Mouse (Mus musculus) E14TG2a.4 (cell line): ENCODE data around the gene Susd4.

Experiments used
- H3K27me3 ChIP-seq: 2 replicates; pipeline ENCODE4 v1.6.1; 2014; ENCODE audit warnings: low read length, control low read depth; ENCODE audit not compliant: insufficient read depth
- H3K36me3 ChIP-seq: 2 replicates; pipeline ENCODE4 v1.6.1; 2014; ENCODE audit warnings: low read length, control low read depth; ENCODE audit not compliant: insufficient read depth
- H3K4me1 ChIP-seq: replicated peaks from 2 replicates; pipeline ENCODE4 v1.6.1; 2014; ENCODE audit warnings: low read depth, low read length, control low read depth
- H3K4me3 ChIP-seq: replicated peaks from 2 replicates; pipeline ENCODE4 v1.5.1; 2014; ENCODE audit warnings: mild to moderate bottlenecking, low read length
- H3K9me3 ChIP-seq: 2 replicates; pipeline ENCODE4 v1.6.1; 2014; ENCODE audit warnings: low read length, control low read depth
- CTCF ChIP-seq: conservative IDR thresholded peaks from 2 replicates; pipeline ENCODE4 v1.5.1; 2014; ENCODE audit warnings: low read length
- NANOG ChIP-seq: IDR thresholded peaks from 2 replicates; pipeline ENCODE4 v1.6.1; 2014; ENCODE audit warnings: borderline replicate concordance, low read length, mixed read lengths
- POU5F1 ChIP-seq: IDR thresholded peaks from 2 replicates; pipeline ENCODE4 v1.6.1; 2014; ENCODE audit warnings: low read length, borderline replicate concordance

Susd4 gene

GRCm38 (mm10) chr1:182869114-182869456 lies 105.4 kb downstream of the Susd4 start:
- Histone ChIP-seq H3K9me3 (peaks cover 24% of the 10 kb centered on the region), H3K36me3 (no peaks in the 10 kb centered on the region), H3K27me3 (peaks cover 3% of the 10 kb centered on the region; the same call in 1 of the 2 replicates), H3K4me1 (peaks cover 15% of the 10 kb centered on the region; the same call in 1 of the 2 replicates), H3K4me3 (peak overlapping the region; percentile 55)
- TF ChIP-seq CTCF (no peak), NANOG (no peak), POU5F1 (no peak)

- no peak for TF ChIP-seq CTCF
- TF ChIP-seq POU5F1: no peak
- TF ChIP-seq NANOG: no peak
Measured at GRCm38 (mm10) chr1:182878156-182878555, 114.5 kb downstream of the Susd4 start.

GRCm38 (mm10) chr1:182878719-182879118 lies 115.1 kb downstream of the Susd4 start:
- no peaks in the 10 kb centered on the region for H3K4me1 ChIP-seq
- TF ChIP-seq CTCF (no peak), NANOG (no peak), POU5F1 (no peak)
- H3K9me3 ChIP-seq: peaks cover 46% of the 10 kb centered on the region
- H3K27me3 ChIP-seq: no peaks in the 10 kb centered on the region
- H3K4me3 ChIP-seq: no peak overlapping the region
- no peaks in the 10 kb centered on the region for H3K36me3 ChIP-seq

More at GRCm38 (mm10) chr1:182878156-182878555, 114.5 kb downstream of the Susd4 start:
- H3K4me3 ChIP-seq: no peak overlapping the region
- no peaks in the 10 kb centered on the region for H3K36me3 ChIP-seq
- no peaks in the 10 kb centered on the region for H3K27me3 ChIP-seq
- no peaks in the 10 kb centered on the region for H3K4me1 ChIP-seq
- peaks cover 52% of the 10 kb centered on the region for H3K9me3 ChIP-seq

GRCm38 (mm10) chr1:182881246-182881645 lies 117.6 kb downstream of the Susd4 start:
- Histone ChIP-seq H3K9me3 (peaks cover 31% of the 10 kb centered on the region), H3K4me1 (no peaks in the 10 kb centered on the region), H3K27me3 (no peaks in the 10 kb centered on the region), H3K4me3 (no peak overlapping the region), H3K36me3 (no peaks in the 10 kb centered on the region)
- TF ChIP-seq CTCF: no peak
- TF ChIP-seq NANOG: no peak
- no peak for TF ChIP-seq POU5F1

GRCm38 (mm10) chr1:182882611-182883010 lies 119.0 kb downstream of the Susd4 start:
- peaks cover 44% of the 10 kb centered on the region for H3K9me3 ChIP-seq
- H3K4me3 ChIP-seq: no peak overlapping the region
- H3K36me3 ChIP-seq: no peaks in the 10 kb centered on the region
- H3K4me1 ChIP-seq: no peaks in the 10 kb centered on the region
- no peaks in the 10 kb centered on the region for H3K27me3 ChIP-seq
- TF ChIP-seq CTCF (no peak), POU5F1 (no peak), NANOG (no peak)

GRCm38 (mm10) chr1:182895698-182896097 lies 132.0 kb downstream of the Susd4 start:
- no peaks in the 10 kb centered on the region for H3K9me3 ChIP-seq
- TF ChIP-seq CTCF (peak; percentile 63), NANOG (no peak)
- no peaks in the 10 kb centered on the region for H3K4me1 ChIP-seq
- H3K4me3 ChIP-seq: no peak overlapping the region
- no peaks in the 10 kb centered on the region for H3K36me3 ChIP-seq
- no peaks in the 10 kb centered on the region for H3K27me3 ChIP-seq

GRCm38 (mm10) chr1:182897071-182897470 lies 133.4 kb downstream of the Susd4 start:
- Histone ChIP-seq H3K9me3 (no peaks in the 10 kb centered on the region), H3K36me3 (no peaks in the 10 kb centered on the region), H3K4me3 (no peak overlapping the region), H3K4me1 (no peaks in the 10 kb centered on the region), H3K27me3 (no peaks in the 10 kb centered on the region)
- no peak for TF ChIP-seq NANOG
- TF ChIP-seq POU5F1: no peak
- no peak for TF ChIP-seq CTCF

- H3K9me3 ChIP-seq: no peaks in the 10 kb centered on the region
- TF ChIP-seq NANOG (no peak), POU5F1 (no peak), CTCF (no peak)
- no peaks in the 10 kb centered on the region for H3K36me3 ChIP-seq
- no peak overlapping the region for H3K4me3 ChIP-seq
- H3K27me3 ChIP-seq: no peaks in the 10 kb centered on the region
- no peaks in the 10 kb centered on the region for H3K4me1 ChIP-seq
Measured at GRCm38 (mm10) chr1:182897506-182898138, 134.0 kb downstream of the Susd4 start.

- H3K36me3 ChIP-seq: no peaks in the 10 kb centered on the region
- TF ChIP-seq POU5F1: no peak
- no peak for TF ChIP-seq CTCF
- TF ChIP-seq NANOG: no peak
- no peak overlapping the region for H3K4me3 ChIP-seq
- H3K27me3 ChIP-seq: no peaks in the 10 kb centered on the region
- no peaks in the 10 kb centered on the region for H3K4me1 ChIP-seq
- H3K9me3 ChIP-seq: no peaks in the 10 kb centered on the region
Measured at GRCm38 (mm10) chr1:182902095-182902494, 138.4 kb downstream of the Susd4 start.
